Mouse (Mus musculus): ENCODE results near the gene Gm10681. TPM values are rescaled to one million over a fixed set of nuclear protein-coding genes. Genes with fewer than 3 reads are reported as not detected.
A peak's percentile ranks its signal among the peaks of the same experiment; 100 is the strongest.
"Not testable (repeated sequence)": the region's sequence is repeated elsewhere in the genome, so short reads cannot be mapped to it uniquely, and the experiment has no call there.

Gm10681 gene
- total RNA-seq (2021) = under 1 TPM; 0.57 to 0.67 TPM
- long read RNA-seq, experiment 1 = 0 reads
- long read RNA-seq, experiment 2, partial matches to known transcripts = 0 of 7 reads
- long read RNA-seq, experiment 2, other reads (novel, unspliced or antisense) = 6 of 7 reads

- DNase-seq = no peak
These were observed at the start of gene Gm10681 for GRCm38 (mm10) chr3:98588707-98589106. TSS of gene Gm10681 (minus strand) at chr3:98588807.

DNA sequence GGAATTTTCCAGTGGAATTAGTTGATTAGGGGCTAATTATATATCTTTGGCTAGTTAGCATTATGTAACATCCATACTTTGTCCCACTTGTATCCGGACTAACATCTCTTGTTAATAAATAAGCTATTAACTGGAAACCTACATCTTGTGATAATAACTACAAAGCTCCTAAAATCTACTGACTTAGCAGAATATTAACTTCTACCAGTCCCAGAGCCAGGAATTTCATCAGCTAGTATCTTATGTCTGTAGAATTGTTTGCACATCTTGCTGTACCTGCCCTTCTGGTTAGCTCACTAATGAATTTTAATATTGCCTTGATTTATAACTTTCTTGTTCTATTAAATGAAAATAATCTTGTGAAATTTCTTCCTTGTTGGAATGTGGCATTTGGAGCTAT lies 46.5 kb upstream of the Gm10681 start:
- DNase-seq = no peak

- DNase-seq = no peak
These were observed 41.5 kb upstream of the Gm10681 start, which contains the start of gene Hsd3b5 for GRCm38 (mm10) chr3:98630152-98630551. TSS of gene Hsd3b5 (minus strand) at chr3:98630252.

- DNase-seq = no peak
These were observed 41.0 kb upstream of the Gm10681 start for GRCm38 (mm10) chr3:98629633-98630032.

GRCm38 (mm10) chr3:98616786-98617185 lies 28.2 kb upstream of the Gm10681 start:
- DNase-seq = not testable (repeated sequence)

DNA sequence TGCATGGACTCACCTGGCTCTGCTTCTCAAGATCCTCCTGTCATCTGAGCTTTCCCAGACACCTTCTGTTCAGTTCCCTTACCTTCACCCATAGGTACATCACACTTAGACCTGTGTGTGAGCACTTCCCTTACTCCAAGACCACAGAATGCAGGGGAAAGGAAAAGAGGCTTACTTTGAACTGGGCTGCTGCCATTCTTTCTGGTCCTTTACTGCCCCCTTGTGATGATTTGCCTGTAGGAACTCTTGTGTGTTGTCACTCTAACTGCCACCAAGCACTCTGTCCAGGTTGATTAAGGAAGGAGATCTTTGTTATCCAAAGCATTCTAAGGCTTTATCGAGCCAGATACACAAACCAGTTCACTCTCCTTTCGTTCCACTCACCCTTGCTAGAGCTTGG lies 27.6 kb upstream of the Gm10681 start:
- DNase-seq = not testable (repeated sequence)

- not testable (repeated sequence) for DNase-seq
These were observed 25.9 kb upstream of the Gm10681 start for GRCm38 (mm10) chr3:98614406-98614927.

GRCm38 (mm10) chr3:98613963-98614362 lies 25.4 kb upstream of the Gm10681 start:
- DNase-seq = no peak

GRCm38 (mm10) chr3:98613540-98613939 lies 24.9 kb upstream of the Gm10681 start:
- not testable (repeated sequence) for DNase-seq

- no peak for DNase-seq
These were observed 886 bp downstream of the Gm10681 start for GRCm38 (mm10) chr3:98587721-98588120.

GRCm38 (mm10) chr3:98582622-98583021 lies 6.0 kb downstream of the Gm10681 start:
- not testable (repeated sequence) for DNase-seq

GRCm38 (mm10) chr3:98582202-98582601 lies 6.4 kb downstream of the Gm10681 start:
- not testable (repeated sequence) for DNase-seq

- DNase-seq = peak; percentile 65
These were observed 7.6 kb downstream of the Gm10681 start for GRCm38 (mm10) chr3:98581024-98581423.

DNA sequence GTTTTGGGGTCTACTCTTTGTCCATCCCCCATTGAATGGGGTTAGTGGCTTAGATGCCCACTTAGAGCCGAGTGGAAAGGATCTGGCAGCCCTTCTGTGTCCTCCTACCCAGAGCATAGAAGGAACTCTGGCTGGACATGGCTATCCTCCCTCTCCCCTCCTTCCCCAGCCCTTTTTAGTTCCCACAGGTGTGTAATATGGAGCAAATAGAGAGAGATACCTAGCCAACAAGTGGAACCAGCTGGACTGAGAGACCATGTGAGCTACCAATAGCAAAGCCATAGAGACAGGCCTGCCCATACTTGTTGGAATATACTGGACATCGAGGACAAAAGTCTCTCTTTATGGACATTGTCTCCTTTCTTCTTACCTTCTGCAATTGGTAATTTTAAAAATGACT lies 20.9 kb downstream of the Gm10681 start:
- DNase-seq = not testable (repeated sequence)

- DNase-seq = not testable (repeated sequence)
These were observed 23.7 kb downstream of the Gm10681 start for GRCm38 (mm10) chr3:98564894-98565293.

DNA sequence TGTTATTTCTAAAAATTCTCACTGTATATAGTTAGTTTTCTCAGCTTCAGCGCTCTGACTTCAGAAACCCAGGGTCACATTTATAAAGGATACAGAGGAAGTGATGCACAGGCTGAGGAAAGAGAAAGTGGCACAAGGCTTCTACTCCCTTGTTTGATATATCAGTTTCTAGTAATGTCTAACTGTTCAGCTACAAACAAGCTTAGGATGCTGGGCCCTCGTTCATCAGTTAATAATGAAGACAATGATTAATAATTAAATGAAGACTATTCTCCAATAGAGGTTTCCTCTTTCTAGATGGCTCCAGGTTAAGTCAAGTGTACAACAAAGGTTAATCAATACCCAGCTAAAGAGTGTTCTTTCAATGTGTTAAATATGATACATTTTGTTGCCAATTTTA lies 24.8 kb downstream of the Gm10681 start:
- DNase-seq = not testable (repeated sequence)

DNA sequence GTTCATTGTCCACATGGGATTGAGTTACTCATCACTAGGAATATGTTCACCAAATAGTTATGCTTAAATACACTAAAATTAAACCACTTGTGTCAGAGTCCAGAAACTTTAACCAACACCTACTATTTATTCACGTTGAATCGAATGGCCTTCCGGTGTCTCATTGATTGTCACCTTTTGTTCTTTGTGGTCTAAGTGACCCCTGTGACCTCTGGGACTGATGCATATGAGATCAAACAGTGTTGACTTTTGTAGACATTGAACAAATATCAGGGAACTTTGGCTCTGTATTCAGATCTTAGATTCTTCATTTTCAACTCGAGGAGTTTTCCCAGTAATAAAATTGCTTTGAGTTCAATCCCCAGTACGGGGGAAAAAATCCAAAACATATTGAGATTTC lies 27.9 kb downstream of the Gm10681 start:
- DNase-seq = not testable (repeated sequence)

DNA sequence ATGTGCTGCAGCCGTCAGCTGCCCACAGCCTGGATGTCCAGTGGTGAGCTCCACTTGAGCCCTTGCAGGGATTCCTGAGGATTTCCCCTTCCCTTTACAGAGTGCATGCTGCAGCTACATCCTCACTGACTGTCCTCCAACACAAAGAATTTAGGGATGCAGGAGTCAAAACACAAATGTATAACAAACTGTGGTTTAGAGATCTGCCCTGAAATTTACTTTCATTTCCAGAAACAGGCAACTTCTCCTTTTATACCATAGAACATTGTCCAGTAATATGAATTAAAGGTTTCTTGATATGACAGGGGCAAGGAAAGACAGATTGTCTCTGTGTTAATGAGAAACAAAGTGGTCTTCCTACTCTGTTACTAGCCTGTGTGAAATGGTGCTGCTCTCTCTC lies 37.8 kb downstream of the Gm10681 start:
- DNase-seq = not testable (repeated sequence)

GRCm38 (mm10) chr3:98550215-98550614 lies 38.4 kb downstream of the Gm10681 start:
- DNase-seq = not testable (repeated sequence)

DNA sequence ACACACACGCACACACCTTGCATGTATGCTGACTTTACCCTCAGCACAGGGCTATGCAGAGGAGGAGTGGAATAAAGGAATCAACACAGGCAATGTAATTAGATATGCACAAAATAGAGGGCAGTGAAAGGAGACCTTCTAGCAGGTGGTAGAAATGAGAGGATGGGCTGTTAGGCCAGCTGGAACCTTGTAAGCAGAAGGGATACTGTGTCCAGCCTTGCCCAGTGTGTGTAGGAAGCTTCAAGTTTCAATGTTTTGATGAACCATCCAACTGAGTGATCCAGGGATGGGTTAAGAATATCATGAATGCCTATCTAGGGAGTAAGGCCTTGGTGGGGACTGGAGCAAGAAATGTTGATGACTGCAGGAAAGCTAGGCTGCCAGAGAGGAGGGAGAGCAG lies 40.1 kb downstream of the Gm10681 start:
- not testable (repeated sequence) for DNase-seq

- not testable (repeated sequence) for DNase-seq
These were observed 41.0 kb downstream of the Gm10681 start for GRCm38 (mm10) chr3:98547641-98548040.

DNA sequence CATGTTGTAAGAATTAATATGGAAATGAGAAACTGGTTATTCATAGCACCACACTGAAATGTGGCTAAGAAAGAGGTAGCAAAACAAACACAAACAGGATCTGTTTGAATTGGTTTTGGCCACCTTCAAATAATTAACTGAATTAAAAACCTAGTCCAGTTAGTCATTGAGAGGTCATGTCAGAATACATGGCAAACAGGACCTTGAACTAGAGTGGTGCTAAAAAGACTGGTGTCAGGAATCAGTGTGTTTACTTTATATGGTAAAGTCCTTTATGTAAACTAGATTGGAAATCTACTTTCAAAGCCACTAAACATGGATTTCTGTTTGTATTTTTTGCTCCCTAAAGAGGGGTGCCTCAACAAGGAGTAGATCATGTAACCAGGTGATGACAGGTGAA lies 63.6 kb downstream of the Gm10681 start:
- DNase-seq = not testable (repeated sequence)

DNA sequence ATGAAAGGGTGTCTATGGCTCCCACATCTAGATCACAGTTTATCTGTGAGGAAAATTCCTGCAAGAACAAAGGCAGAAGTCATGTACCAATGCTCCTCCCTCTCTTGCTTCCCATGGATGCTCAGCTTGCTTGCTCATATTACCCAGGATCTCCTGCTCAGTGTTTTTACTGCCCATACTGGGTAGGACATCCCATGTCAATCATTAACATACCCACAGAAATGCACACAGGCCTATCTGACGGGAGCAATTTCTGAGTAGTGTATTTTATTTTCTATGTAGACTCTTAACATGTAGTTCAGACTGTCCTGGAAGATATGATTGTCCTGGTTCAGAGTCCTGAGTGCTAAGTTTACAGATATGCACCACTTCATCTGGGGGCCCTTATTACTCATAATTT lies 64.1 kb downstream of the Gm10681 start:
- not testable (repeated sequence) for DNase-seq

GRCm38 (mm10) chr3:98522779-98523178 lies 65.8 kb downstream of the Gm10681 start:
- not testable (repeated sequence) for DNase-seq

Data from adrenal gland, postnatal 10 days (tissue).